Mouse (Mus musculus) G1E (cell line): ENCODE results near the gene Mrpl52.

ENCODE experiments used
- CTCF ChIP-seq: IDR thresholded peaks from 2 replicates; pipeline ENCODE4 v1.5.1; 2012; ENCODE audit warnings: low read depth, low read length, inconsistent platforms, mixed read lengths
- GATA1 ChIP-seq: IDR thresholded peaks from 2 replicates; pipeline ENCODE4 v1.6.1; 2012; ENCODE audit warnings: borderline replicate concordance, low read length, inconsistent platforms, mixed read lengths
- GATA2 ChIP-seq: IDR thresholded peaks from 2 replicates; pipeline ENCODE4 v1.6.1; 2012; ENCODE audit warnings: low read depth, low read length, inconsistent platforms, borderline replicate concordance
- POLR2AphosphoS5 ChIP-seq: IDR thresholded peaks from 2 replicates; pipeline ENCODE4 v1.6.1; 2012; ENCODE audit warnings: low read depth, low read length, inconsistent platforms; ENCODE audit not compliant: insufficient replicate concordance
- TAL1 ChIP-seq: conservative IDR thresholded peaks from 2 replicates; pipeline ENCODE4 v1.6.1; 2012; ENCODE audit warnings: low read depth, low read length, inconsistent platforms, mixed read lengths

DNA sequence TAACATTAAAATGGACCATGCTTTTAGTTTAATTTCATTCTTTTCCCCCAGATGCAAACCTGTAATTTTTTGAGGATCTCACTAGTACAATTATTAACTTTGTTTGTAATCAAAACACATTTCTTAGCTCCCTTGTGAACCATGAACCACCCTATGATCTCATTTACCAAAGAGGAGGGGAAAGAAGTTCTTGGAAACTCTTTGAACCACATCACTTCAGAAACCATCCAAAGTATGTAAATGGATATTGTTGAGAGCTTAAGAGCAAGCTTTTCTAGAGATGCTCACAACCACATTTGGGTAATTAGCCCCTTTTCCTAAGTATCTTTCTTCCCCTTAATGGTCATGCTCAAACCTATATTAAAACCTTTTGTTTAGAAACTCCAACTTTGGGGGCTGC lies 32.4 kb upstream of the Mrpl52 start:
- TF ChIP-seq TAL1: no peak
- no peak for TF ChIP-seq CTCF
- no peak for TF ChIP-seq GATA1
- TF ChIP-seq POLR2AphosphoS5: no peak
- TF ChIP-seq GATA2: no peak
